Mouse (Mus musculus): ENCODE data around the gene Smad9.
A peak's percentile ranks its signal among the peaks of the same experiment; 100 is the strongest.
"Not testable (repeated sequence)": the region's sequence is repeated elsewhere in the genome, so short reads cannot be mapped to it uniquely, and the experiment has no call there.

The Smad9 gene

GRCm38 (mm10) chr3:54757446-54757845 is 2.1 kb downstream of the Smad9 start:
- no peak for DNase-seq (ENCODE audit: low spot score)

- no peak for DNase-seq (ENCODE audit: low spot score)
Measured at GRCm38 (mm10) chr3:54759211-54759610, 3.8 kb downstream of the Smad9 start.

- DNase-seq (ENCODE audit: low spot score): no peak
Measured at GRCm38 (mm10) chr3:54760321-54761115, 5.1 kb downstream of the Smad9 start.

GRCm38 (mm10) chr3:54761258-54761657 is 5.9 kb downstream of the Smad9 start:
- DNase-seq (ENCODE audit: low spot score): no peak

GRCm38 (mm10) chr3:54764418-54764817 is 9.0 kb downstream of the Smad9 start:
- no peak for DNase-seq (ENCODE audit: low spot score)

GRCm38 (mm10) chr3:54765521-54765920 is 10.1 kb downstream of the Smad9 start:
- not testable (repeated sequence) for DNase-seq (ENCODE audit: low spot score)

- DNase-seq (ENCODE audit: low spot score): no peak
Measured at GRCm38 (mm10) chr3:54766034-54766433, 10.7 kb downstream of the Smad9 start.

GRCm38 (mm10) chr3:54766811-54767210 is 11.4 kb downstream of the Smad9 start:
- no peak for DNase-seq (ENCODE audit: low spot score)

GRCm38 (mm10) chr3:54768592-54768991 is 13.2 kb downstream of the Smad9 start:
- DNase-seq (ENCODE audit: low spot score): no peak

GRCm38 (mm10) chr3:54769349-54770275 is 14.2 kb downstream of the Smad9 start:
- no peak for DNase-seq (ENCODE audit: low spot score)

GRCm38 (mm10) chr3:54773613-54774012 is 18.2 kb downstream of the Smad9 start:
- no peak for DNase-seq (ENCODE audit: low spot score)

- DNase-seq (ENCODE audit: low spot score): no peak
Measured at GRCm38 (mm10) chr3:54775989-54776631, 20.7 kb downstream of the Smad9 start.

- no peak for DNase-seq (ENCODE audit: low spot score)
Measured at GRCm38 (mm10) chr3:54790601-54791000, 35.2 kb downstream of the Smad9 start.

- DNase-seq (ENCODE audit: low spot score): no peak
Measured at GRCm38 (mm10) chr3:54791822-54792677, 36.7 kb downstream of the Smad9 start.

- DNase-seq (ENCODE audit: low spot score): no peak
Measured at GRCm38 (mm10) chr3:54793762-54794161, 38.4 kb downstream of the Smad9 start.

- DNase-seq (ENCODE audit: low spot score): no peak
Measured at GRCm38 (mm10) chr3:54795379-54795778, 40.0 kb downstream of the Smad9 start.

- no peak for DNase-seq (ENCODE audit: low spot score)
Measured at GRCm38 (mm10) chr3:54795806-54796205, 40.4 kb downstream of the Smad9 start.

GRCm38 (mm10) chr3:54797211-54797610 is 41.8 kb downstream of the Smad9 start:
- DNase-seq (ENCODE audit: low spot score): peak; percentile 19

- DNase-seq (ENCODE audit: low spot score): no peak
Measured at GRCm38 (mm10) chr3:54803713-54804112, 48.3 kb downstream of the Smad9 start.

- no peak for DNase-seq (ENCODE audit: low spot score)
Measured at GRCm38 (mm10) chr3:54807061-54807661, 51.8 kb downstream of the Smad9 start.

GRCm38 (mm10) chr3:54807666-54808217 is 52.4 kb downstream of the Smad9 start, which contains the start of gene Rfxap:
TSS of gene Rfxap (minus strand) at chr3:54807791.
- DNase-seq (ENCODE audit: low spot score): peak; percentile 94
